ENCODE assay signal across 15 mouse cellular contexts in genomic region chr14:24510218-24510617, GRCm38 (mm10). TPM values are rescaled to one million over a fixed set of nuclear protein-coding genes. Genes with fewer than 3 reads are reported as not detected.
DNase-seq lines count a peak whose midpoint lies in the region; ATAC-seq and TF ChIP-seq lines count a peak whose summit lies in the region.
"Had no signal": no experiment of that assay in that cellular context is flagged by ENCODE, and none has a peak within 500 bp of the region (broad histone marks: within the 10 kb centered on the region; RNA-seq: fewer than 3 reads in every experiment).

No protein-coding gene starts in this region.

- no peak overlapping the region for H3K9ac ChIP-seq in hindbrain, postnatal 0 days (replicated peaks; ENCODE audit: low read length)
- no peak overlapping the region for H3K9ac ChIP-seq in hindbrain, embryonic 16.5 days (ENCODE audit: low read depth, low read length)
- no peak overlapping the region for H3K9ac ChIP-seq in midbrain, postnatal 0 days (replicated peaks; ENCODE audit: low read length, poor library complexity, severe bottlenecking)
- H3K9ac ChIP-seq in midbrain, embryonic 14.5 days (replicated peaks; ENCODE audit: low read length) = no peak overlapping the region
- H3K9ac ChIP-seq in MEL (ENCODE audit: control insufficient read depth, low read depth, low read length, poor library complexity, severe bottlenecking) = no peak overlapping the region
- no peak overlapping the region for H3K9ac ChIP-seq in stomach, postnatal 0 days (ENCODE audit: low read length)
- H3K9ac ChIP-seq: heart, embryonic 15.5 days; hindbrain, embryonic 14.5 days; midbrain, embryonic 12.5 days had no signal

- H3K27me3 ChIP-seq in hindbrain, postnatal 0 days (ENCODE audit: insufficient read depth, low read length) = no peaks in the 10 kb centered on the region
- no peaks in the 10 kb centered on the region for H3K27me3 ChIP-seq in hindbrain, embryonic 16.5 days (replicated peaks; ENCODE audit: control insufficient read depth, insufficient read depth, low read length)
- no peaks in the 10 kb centered on the region for H3K27me3 ChIP-seq in midbrain, postnatal 0 days (ENCODE audit: insufficient read depth, low read length)
- H3K27me3 ChIP-seq in midbrain, embryonic 14.5 days (ENCODE audit: control insufficient read depth, insufficient read depth, low read length) = no peaks in the 10 kb centered on the region
- no peaks in the 10 kb centered on the region for H3K27me3 ChIP-seq in MEL (ENCODE audit: control insufficient read depth in 1 of 2, insufficient read depth in 2 of 2, low read length in 2 of 2)
- no peaks in the 10 kb centered on the region for H3K27me3 ChIP-seq in stomach, postnatal 0 days (ENCODE audit: control insufficient read depth, insufficient read depth, low read length)
- H3K27me3 ChIP-seq: heart, embryonic 15.5 days; midbrain, embryonic 12.5 days had no signal

- H3K4me3 ChIP-seq in hindbrain, postnatal 0 days (ENCODE audit: low read length) = no peak overlapping the region
- H3K4me3 ChIP-seq in hindbrain, embryonic 16.5 days (ENCODE audit: low read length) = no peak overlapping the region
- H3K4me3 ChIP-seq in midbrain, postnatal 0 days (ENCODE audit: low read depth, low read length) = no peak overlapping the region
- no peak overlapping the region for H3K4me3 ChIP-seq in midbrain, embryonic 14.5 days (replicated peaks; ENCODE audit: low read depth, low read length)
- no peak overlapping the region for H3K4me3 ChIP-seq in MEL (ENCODE audit: control insufficient read depth in 1 of 2, insufficient read depth in 1 of 2, low read depth in 2 of 2, low read length in 2 of 2)
- no peak overlapping the region for H3K4me3 ChIP-seq in stomach, postnatal 0 days (ENCODE audit: low read depth, low read length)
- H3K4me3 ChIP-seq: forebrain, embryonic 10.5 days; heart, embryonic 15.5 days; midbrain, embryonic 12.5 days had no signal

- ATAC-seq in hindbrain, postnatal 0 days = no peak
- no peak for ATAC-seq in hindbrain, embryonic 16.5 days
- no peak for ATAC-seq in midbrain, postnatal 0 days (ENCODE audit: low FRiP score)
- ATAC-seq in midbrain, embryonic 14.5 days (ENCODE audit: low FRiP score, low TSS enrichment) = no peak
- no peak for ATAC-seq in stomach, postnatal 0 days (ENCODE audit: low FRiP score, low TSS enrichment)
- ATAC-seq: CD4-positive, CD25-positive, alpha-beta regulatory T cell, adult 4 months had no signal

- H3K4me2 ChIP-seq in hindbrain, postnatal 0 days (ENCODE audit: low read depth, low read length) = no peak overlapping the region
- no peak overlapping the region for H3K4me2 ChIP-seq in hindbrain, embryonic 16.5 days (ENCODE audit: low read length)
- H3K4me2 ChIP-seq in midbrain, postnatal 0 days (ENCODE audit: low read depth, low read length, poor library complexity, severe bottlenecking) = no peak overlapping the region
- H3K4me2 ChIP-seq in midbrain, embryonic 14.5 days (ENCODE audit: low read length) = no peak overlapping the region
- no peak overlapping the region for H3K4me2 ChIP-seq in stomach, postnatal 0 days (replicated peaks; ENCODE audit: low read depth)
- H3K4me2 ChIP-seq: heart, embryonic 15.5 days; hindbrain, embryonic 14.5 days; midbrain, embryonic 12.5 days had no signal

- 97% methylated on average over 1 of the region's 1 CpGs for WGBS in hindbrain, postnatal 0 days
- 100% methylated on average over 1 of the region's 1 CpGs for WGBS in hindbrain, embryonic 16.5 days
- WGBS in midbrain, postnatal 0 days = 96% methylated on average over 1 of the region's 1 CpGs
- WGBS in midbrain, embryonic 14.5 days = 97% methylated on average over 1 of the region's 1 CpGs
- WGBS in stomach, postnatal 0 days = 100% methylated on average over 1 of the region's 1 CpGs

- no peak for TF ChIP-seq EP300 in MEL (IDR thresholded peaks at IDR 0.05; ENCODE audit: low read depth in 1 of 2, low read length in 2 of 2)
- no peak for TF ChIP-seq EP300 in stomach, postnatal 0 days (optimal IDR thresholded peaks at IDR 0.05)

- peaks cover 17% of the 10 kb centered on the region for H3K4me1 ChIP-seq in hindbrain, postnatal 0 days (ENCODE audit: insufficient read depth, low read length)
- peaks cover 13% of the 10 kb centered on the region for H3K4me1 ChIP-seq in hindbrain, embryonic 16.5 days (ENCODE audit: control insufficient read depth, insufficient read depth, low read depth, low read length)
- H3K4me1 ChIP-seq in midbrain, postnatal 0 days (ENCODE audit: insufficient read depth, low read length) = no peaks in the 10 kb centered on the region
- peaks cover 17% of the 10 kb centered on the region for H3K4me1 ChIP-seq in midbrain, embryonic 14.5 days (ENCODE audit: control insufficient read depth, insufficient read depth, low read length)
- no peaks in the 10 kb centered on the region for H3K4me1 ChIP-seq in MEL (ENCODE audit: control insufficient read depth in 1 of 2, insufficient read depth in 2 of 2, low read length in 2 of 2)
- H3K4me1 ChIP-seq in stomach, postnatal 0 days (replicated peaks; ENCODE audit: control insufficient read depth, insufficient read depth) = no peaks in the 10 kb centered on the region

- no peaks in the 10 kb centered on the region for H3K9me3 ChIP-seq in hindbrain, postnatal 0 days (ENCODE audit: low read length)
- H3K9me3 ChIP-seq in hindbrain, embryonic 16.5 days (ENCODE audit: control insufficient read depth, low read length) = peaks cover 3% of the 10 kb centered on the region; the same call in 1 of the 2 replicates
- no peaks in the 10 kb centered on the region for H3K9me3 ChIP-seq in midbrain, postnatal 0 days (ENCODE audit: low read length)
- H3K9me3 ChIP-seq in midbrain, embryonic 14.5 days (ENCODE audit: control insufficient read depth, low read length) = 0 out of 2 replicates have a peak, but pooled peaks cover 7% of the 10 kb centered on the region
- no peaks in the 10 kb centered on the region for H3K9me3 ChIP-seq in MEL (replicated peaks; ENCODE audit: insufficient read depth, low read length)
- no peaks in the 10 kb centered on the region for H3K9me3 ChIP-seq in stomach, postnatal 0 days (ENCODE audit: control insufficient read depth, low read length)
- H3K9me3 ChIP-seq: heart, embryonic 15.5 days had no signal

- no peak overlapping the region for H3K27ac ChIP-seq in hindbrain, postnatal 0 days
- H3K27ac ChIP-seq in hindbrain, embryonic 16.5 days (ENCODE audit: low read depth, low read length) = no peak overlapping the region
- no peak overlapping the region for H3K27ac ChIP-seq in midbrain, postnatal 0 days (ENCODE audit: low read depth, low read length)
- no peak overlapping the region for H3K27ac ChIP-seq in midbrain, embryonic 14.5 days (replicated peaks; ENCODE audit: low read depth, low read length)
- no peak overlapping the region for H3K27ac ChIP-seq in MEL (ENCODE audit: control insufficient read depth, low read depth, low read length)
- no peak overlapping the region for H3K27ac ChIP-seq in stomach, postnatal 0 days (replicated peaks)
- H3K27ac ChIP-seq: forebrain, embryonic 10.5 days; heart, embryonic 15.5 days; hindbrain, embryonic 14.5 days; midbrain, embryonic 12.5 days had no signal

- TF ChIP-seq CTCF in hindbrain, postnatal 0 days (IDR thresholded peaks at IDR 0.05; ENCODE audit: low read depth) = peak; percentile 60
- peak; percentile 63 for TF ChIP-seq CTCF in midbrain, postnatal 0 days (IDR thresholded peaks at IDR 0.05)
- peak; percentile 61 to 72 (median 63) for TF ChIP-seq CTCF in MEL (IDR thresholded peaks at IDR 0.05 in 2 of 3, conservative IDR thresholded peaks at IDR 0.05 in 1 of 3; ENCODE audit: control insufficient read depth in 1 of 3, insufficient read depth in 1 of 3, low read depth in 2 of 3, low read length in 3 of 3, poor library complexity in 1 of 3, severe bottlenecking in 1 of 3)
- peak; percentile 61 for TF ChIP-seq CTCF in stomach, postnatal 0 days (IDR thresholded peaks at IDR 0.05; ENCODE audit: low read depth)

- TF ChIP-seq RAD21 in MEL (IDR thresholded peaks at IDR 0.05; ENCODE audit: low read depth, low read length) = peak; percentile 57

- no peaks in the 10 kb centered on the region for H3K36me3 ChIP-seq in hindbrain, postnatal 0 days (ENCODE audit: insufficient read depth, low read length)
- no peaks in the 10 kb centered on the region for H3K36me3 ChIP-seq in hindbrain, embryonic 16.5 days (ENCODE audit: control insufficient read depth, insufficient read depth, low read length)
- no peaks in the 10 kb centered on the region for H3K36me3 ChIP-seq in midbrain, postnatal 0 days (ENCODE audit: insufficient read depth, low read length)
- no peaks in the 10 kb centered on the region for H3K36me3 ChIP-seq in midbrain, embryonic 14.5 days (ENCODE audit: control insufficient read depth, insufficient read depth, low read length)
- no peaks in the 10 kb centered on the region for H3K36me3 ChIP-seq in MEL (ENCODE audit: control insufficient read depth in 1 of 2, insufficient read depth in 2 of 2, low read length in 2 of 2)
- no peaks in the 10 kb centered on the region for H3K36me3 ChIP-seq in stomach, postnatal 0 days (ENCODE audit: control insufficient read depth, insufficient read depth, low read length)
- H3K36me3 ChIP-seq: forebrain, embryonic 10.5 days; heart, embryonic 15.5 days; midbrain, embryonic 12.5 days had no signal

- DNase-seq in hindbrain, postnatal 0 days (ENCODE audit: low spot score) = no peak
- no peak for DNase-seq in midbrain, postnatal 0 days (ENCODE audit: low spot score)
- no peak for DNase-seq in midbrain, embryonic 14.5 days
- DNase-seq in MEL (ENCODE audit: low read depth, low spot score) = peak; percentile 43
- DNase-seq in stomach, postnatal 0 days (ENCODE audit: low spot score) = no peak
- DNase-seq in neural tube, embryonic 10.5 days (ENCODE audit: extremely low spot score, low spot score) = no peak
- DNase-seq: cerebellum, adult 9-10 months; gastrocnemius, postnatal 10 days; thymus, adult 2 months had no signal

- TF ChIP-seq POLR2A in MEL (IDR thresholded peaks at IDR 0.05; ENCODE audit: control insufficient read depth in 1 of 2, insufficient read depth in 1 of 2, low read depth in 1 of 2, low read length in 2 of 2, poor library complexity in 1 of 2) = no peak

- H3K79me2 ChIP-seq in MEL (ENCODE audit: control insufficient read depth, insufficient read depth, low read length, poor library complexity) = no peaks in the 10 kb centered on the region

RNA-seq across cellular contexts. Expression of gene Rps24, which starts 23.3 kb away (rescaled TPM):
- 1,072 and 1,073 TPM in 2 replicates for total RNA-seq in hindbrain, postnatal 0 days (2014; rRNA removed)
- polyA plus RNA-seq in hindbrain, postnatal 0 days (2015; fragmentation: Nextera tagmentation; extraction: Ambion mirVana) = 826 and 833 TPM in 2 replicates
- 456 and 490 TPM in 2 replicates for polyA plus RNA-seq in hindbrain, embryonic 16.5 days (2015; fragmentation: Nextera tagmentation; extraction: Ambion mirVana)
- total RNA-seq in midbrain, postnatal 0 days (2014; rRNA removed) = 1,066 and 1,223 TPM in 2 replicates
- 799 and 839 TPM in 2 replicates for polyA plus RNA-seq in midbrain, postnatal 0 days (2015; fragmentation: Nextera tagmentation; extraction: Ambion mirVana)
- polyA plus RNA-seq in midbrain, embryonic 14.5 days (2014; fragmentation: Nextera tagmentation; extraction: Ambion mirVana) = 772 and 791 TPM in 2 replicates
- 2,513 and 2,687 TPM in 2 replicates for total RNA-seq in MEL (2012; rRNA removed)
- polyA plus RNA-seq in MEL (2012; ENCODE audit: insufficient read depth in 1 of 2, insufficient read length in 2 of 2, low read depth in 1 of 2, low replicate concordance in 2 of 2, missing spikeins in 1 of 2) = 1,000 to 10,000 TPM in 1 of 2 experiments, not detected in 1; 2,914 TPM
- polyA plus RNA-seq in stomach, postnatal 0 days (2015; fragmentation: Nextera tagmentation; extraction: Ambion mirVana) = 1,066 and 1,112 TPM in 2 replicates

RNA-seq across cellular contexts. Expression of gene Polr3a, which starts 23.4 kb away (rescaled TPM):
- 16.1 and 22.4 TPM in 2 replicates for total RNA-seq in hindbrain, postnatal 0 days (2014; rRNA removed)
- polyA plus RNA-seq in hindbrain, postnatal 0 days (2015; fragmentation: Nextera tagmentation; extraction: Ambion mirVana) = 14.0 and 16.0 TPM in 2 replicates
- polyA plus RNA-seq in hindbrain, embryonic 16.5 days (2015; fragmentation: Nextera tagmentation; extraction: Ambion mirVana) = 16.5 and 18.4 TPM in 2 replicates
- 22.0 and 24.3 TPM in 2 replicates for total RNA-seq in midbrain, postnatal 0 days (2014; rRNA removed)
- polyA plus RNA-seq in midbrain, postnatal 0 days (2015; fragmentation: Nextera tagmentation; extraction: Ambion mirVana) = 12.5 and 14.6 TPM in 2 replicates
- 21.0 and 23.1 TPM in 2 replicates for polyA plus RNA-seq in midbrain, embryonic 14.5 days (2014; fragmentation: Nextera tagmentation; extraction: Ambion mirVana)
- total RNA-seq in MEL (2012; rRNA removed) = 22.8 and 24.0 TPM in 2 replicates
- 10 to 100 TPM in 1 of 2 experiments, not detected in 1; 26.6 TPM for polyA plus RNA-seq in MEL (2012; ENCODE audit: insufficient read depth in 1 of 2, insufficient read length in 2 of 2, low read depth in 1 of 2, low replicate concordance in 2 of 2, missing spikeins in 1 of 2)
- polyA plus RNA-seq in stomach, postnatal 0 days (2015; fragmentation: Nextera tagmentation; extraction: Ambion mirVana) = 6.3 and 7.0 TPM in 2 replicates
